ENCODE assay signal across 20 mouse cellular contexts in the genomic region with DNA sequence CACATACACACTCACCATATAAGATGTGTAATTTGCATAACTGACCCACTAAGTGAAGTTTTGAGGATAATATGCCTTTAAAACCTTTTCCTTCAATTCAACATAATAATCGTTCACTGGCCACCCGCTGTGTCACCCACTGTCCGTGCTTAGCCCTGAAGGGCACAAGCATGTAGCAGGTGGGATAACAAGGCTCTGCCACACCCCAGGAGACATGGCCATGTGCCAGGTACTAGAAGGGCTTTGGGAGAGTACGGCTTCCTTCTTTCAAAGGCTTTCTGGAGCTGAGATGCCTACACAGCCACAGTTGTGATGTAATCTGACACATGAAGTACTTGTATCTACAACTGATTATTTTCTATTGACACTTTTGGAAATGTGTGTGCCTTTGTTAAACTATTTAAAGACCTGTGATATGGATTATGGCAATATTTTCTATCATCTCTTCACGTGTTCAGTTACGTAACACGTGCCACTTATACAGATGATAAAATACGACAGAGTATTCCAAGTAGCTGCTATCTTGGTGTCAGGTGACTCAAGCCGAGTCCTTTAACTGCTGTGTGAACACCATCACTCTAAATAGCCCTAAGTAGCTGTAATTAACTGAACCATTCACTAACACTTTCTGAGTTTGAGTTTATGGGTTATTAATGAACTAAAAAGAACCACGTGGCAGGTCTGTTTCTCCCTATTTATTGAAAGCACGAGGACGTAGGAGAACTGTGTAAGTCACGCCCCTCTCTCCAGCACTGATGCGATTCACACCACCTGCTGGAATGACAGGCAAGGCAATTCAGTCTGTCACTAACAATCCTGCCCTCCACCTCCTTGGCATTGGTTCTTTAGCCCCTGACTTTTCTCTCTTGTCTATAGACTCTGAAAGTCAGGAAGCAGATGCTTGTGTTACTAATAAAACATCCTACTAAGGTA.
DNase-seq lines count a peak whose midpoint lies in the region; ATAC-seq lines count a peak whose summit lies in the region.
"Had no signal": no experiment of that assay in that cellular context is flagged by ENCODE, and none has a peak within 500 bp of the region (broad histone marks: within the 10 kb centered on the region; RNA-seq: fewer than 3 reads in every experiment).

No protein-coding gene starts in this region.

- H3K9me3 ChIP-seq in heart, embryonic 16.5 days (replicated peaks; ENCODE audit: control insufficient read depth, low read length), result no peaks in the 10 kb centered on the region
- peaks cover 4% of the 10 kb centered on the region; the same call in 1 of the 2 replicates for H3K9me3 ChIP-seq in heart, embryonic 10.5 days
- H3K9me3 ChIP-seq in stomach, embryonic 16.5 days (replicated peaks; ENCODE audit: control insufficient read depth, low read length), result no peaks in the 10 kb centered on the region
- H3K9me3 ChIP-seq: limb, embryonic 10.5 days had no signal

- H3K27me3 ChIP-seq in heart, embryonic 16.5 days (ENCODE audit: control insufficient read depth, insufficient read depth, low read length), result no peaks in the 10 kb centered on the region
- H3K27me3 ChIP-seq in heart, embryonic 10.5 days (ENCODE audit: insufficient read depth, poor library complexity, severe bottlenecking), result no peaks in the 10 kb centered on the region
- H3K27me3 ChIP-seq in stomach, embryonic 16.5 days (ENCODE audit: control insufficient read depth, insufficient read depth, low read length), result no peaks in the 10 kb centered on the region

- H3K36me3 ChIP-seq in heart, embryonic 16.5 days (ENCODE audit: control insufficient read depth, insufficient read depth), result no peaks in the 10 kb centered on the region
- no peaks in the 10 kb centered on the region for H3K36me3 ChIP-seq in heart, embryonic 10.5 days
- H3K36me3 ChIP-seq in stomach, embryonic 16.5 days (ENCODE audit: control insufficient read depth, insufficient read depth, low read length), result no peaks in the 10 kb centered on the region
- H3K36me3 ChIP-seq: hindbrain, embryonic 10.5 days; limb, embryonic 10.5 days had no signal

- intact Hi-C loops in left cerebral cortex, postnatal 4 days (cut with DNase I), result no loop called here

- H3K4me3 ChIP-seq in heart, embryonic 16.5 days (ENCODE audit: low read length), result no peak overlapping the region
- no peak overlapping the region for H3K4me3 ChIP-seq in heart, embryonic 10.5 days
- H3K4me3 ChIP-seq in stomach, embryonic 16.5 days (replicated peaks; ENCODE audit: low read length), result no peak overlapping the region
- H3K4me3 ChIP-seq: hindbrain, embryonic 10.5 days; layer of hippocampus, adult 2 months; limb, embryonic 10.5 days had no signal

- peak; percentile 51 to 59 for DNase-seq in cerebellum, postnatal 10 days
- no peak for DNase-seq in cerebellum, postnatal 36 days
- DNase-seq in heart, embryonic 10.5 days (ENCODE audit: low spot score), result no peak
- peak; percentile 36 for DNase-seq in left cerebral cortex, postnatal 4 days
- no peak for DNase-seq in left cerebral cortex, adult 9 months (ENCODE audit: low spot score in 2 of 2)
- DNase-seq in cerebellum, adult 11 months, result no peak
- DNase-seq: adrenal gland, adult 8-10 months; embryo, embryonic 11 days; forebrain, postnatal 0 days; gastrocnemius, postnatal 36 days; layer of hippocampus, postnatal 36 days; liver, postnatal 0 days; lung, postnatal 4 days; right cerebral cortex, postnatal 4 days; thymus, postnatal 36 days had no signal

- peaks cover 11% of the 10 kb centered on the region for H3K4me1 ChIP-seq in heart, embryonic 16.5 days (ENCODE audit: control insufficient read depth, insufficient read depth, low read length)
- H3K4me1 ChIP-seq in heart, embryonic 10.5 days, result peaks cover 20% of the 10 kb centered on the region
- no peaks in the 10 kb centered on the region for H3K4me1 ChIP-seq in stomach, embryonic 16.5 days (ENCODE audit: control insufficient read depth, insufficient read depth, low read length)
- H3K4me1 ChIP-seq: hindbrain, embryonic 10.5 days; limb, embryonic 10.5 days had no signal

- H3K4me2 ChIP-seq in heart, embryonic 16.5 days (ENCODE audit: low read depth, low read length), result 0 out of 2 replicates have a peak overlapping the region, but pooled peaks have one; percentile 19
- H3K4me2 ChIP-seq in stomach, embryonic 16.5 days (ENCODE audit: low read depth, low read length), result no peak overlapping the region

- no peak overlapping the region for H3K9ac ChIP-seq in heart, embryonic 16.5 days (ENCODE audit: low read length)
- no peak overlapping the region for H3K9ac ChIP-seq in stomach, embryonic 16.5 days (ENCODE audit: low read length)
- H3K9ac ChIP-seq: forebrain, postnatal 0 days; liver, postnatal 0 days had no signal

- 33% methylated on average over 14 of the region's 14 CpGs for WGBS in heart, embryonic 16.5 days
- 55% methylated on average over 14 of the region's 14 CpGs for WGBS in heart, embryonic 10.5 days
- WGBS in stomach, embryonic 16.5 days, result 55% methylated on average over 14 of the region's 14 CpGs

- peak; percentile 74 for ATAC-seq in heart, embryonic 16.5 days (replicated peaks; ENCODE audit: extremely low read depth, insufficient read depth, low FRiP score)
- peak; percentile 40; the same call in 1 of the 2 replicates for ATAC-seq in stomach, embryonic 16.5 days (ENCODE audit: insufficient read depth, low FRiP score)
- ATAC-seq: forebrain, postnatal 0 days; liver, postnatal 0 days had no signal

- no peak overlapping the region for H3K27ac ChIP-seq in heart, embryonic 16.5 days (ENCODE audit: low read length)
- H3K27ac ChIP-seq in heart, embryonic 10.5 days, result no peak overlapping the region
- H3K27ac ChIP-seq in stomach, embryonic 16.5 days (ENCODE audit: low read length), result no peak overlapping the region
- H3K27ac ChIP-seq: hindbrain, embryonic 10.5 days; layer of hippocampus, adult 2 months; limb, embryonic 10.5 days had no signal

Comparison
In these comparisons a context has a peak if more than half of its experiments do, and no peak if none do; other contexts are left out.
1. DNase-seq: peak in cerebellum, postnatal 10 days (2 of 2) and left cerebral cortex, postnatal 4 days (single experiment); none in cerebellum, postnatal 36 days (0 of 2), heart, embryonic 10.5 days (single experiment), left cerebral cortex, adult 9 months (0 of 2) and cerebellum, adult 11 months (single experiment).